Mouse (Mus musculus) liver, adult 2 months (tissue): ENCODE data around the gene Tmcc2.

Experiments
- CTCF ChIP-seq: fragments of 200-500 bp; IDR thresholded peaks from 2 replicates; pipeline ENCODE4 v1.5.1; 2011; ENCODE audit warnings: low read depth, low read length, control low read depth
- POLR2A ChIP-seq: fragments of 200-500 bp; IDR thresholded peaks from 2 replicates; pipeline ENCODE4 v1.6.1; 2011; ENCODE audit warnings: low read length, control low read depth; ENCODE audit not compliant: insufficient read depth; ENCODE audit errors: extremely low read depth

- TF ChIP-seq POLR2A = no peak
- TF ChIP-seq CTCF = no peak
Measured at GRCm38 (mm10) chr1:132311174-132311859, 79.8 kb downstream of the Tmcc2 start.
